Mouse (Mus musculus): ENCODE data around the gene Timmdc1.
"Not testable (repeated sequence)": the region's sequence is repeated elsewhere in the genome, so short reads cannot be mapped to it uniquely, and the experiment has no call there.

Timmdc1 gene

GRCm38 (mm10) chr16:38496604-38497140 lies 25.8 kb downstream of the Timmdc1 start:
- no peak for DNase-seq (ENCODE audit: low read depth)

- DNase-seq (ENCODE audit: low read depth), result no peak
Observed at GRCm38 (mm10) chr16:38493890-38494289, 28.6 kb downstream of the Timmdc1 start.

- no peak for DNase-seq (ENCODE audit: low read depth)
Observed at GRCm38 (mm10) chr16:38492551-38492950, 29.9 kb downstream of the Timmdc1 start.

GRCm38 (mm10) chr16:38483582-38484309 lies 38.7 kb downstream of the Timmdc1 start:
- DNase-seq (ENCODE audit: low read depth), result no peak

- no peak for DNase-seq (ENCODE audit: low read depth)
Observed at GRCm38 (mm10) chr16:38482780-38483562, 39.5 kb downstream of the Timmdc1 start.

GRCm38 (mm10) chr16:38481327-38481726 lies 41.1 kb downstream of the Timmdc1 start:
- DNase-seq (ENCODE audit: low read depth), result no peak

- no peak for DNase-seq (ENCODE audit: low read depth)
Observed at GRCm38 (mm10) chr16:38478296-38478695, 44.2 kb downstream of the Timmdc1 start.

- DNase-seq (ENCODE audit: low read depth), result not testable (repeated sequence)
Observed at GRCm38 (mm10) chr16:38477241-38477608, 45.2 kb downstream of the Timmdc1 start.

- no peak for DNase-seq (ENCODE audit: low read depth)
Observed at GRCm38 (mm10) chr16:38476312-38477240, 45.9 kb downstream of the Timmdc1 start.

- no peak for DNase-seq (ENCODE audit: low read depth)
Observed at GRCm38 (mm10) chr16:38475681-38476311, 46.7 kb downstream of the Timmdc1 start.

GRCm38 (mm10) chr16:38474677-38475286 lies 47.7 kb downstream of the Timmdc1 start:
- no peak for DNase-seq (ENCODE audit: low read depth)

- no peak for DNase-seq (ENCODE audit: low read depth)
Observed at GRCm38 (mm10) chr16:38473661-38474060, 48.8 kb downstream of the Timmdc1 start.

GRCm38 (mm10) chr16:38472507-38472873 lies 50.0 kb downstream of the Timmdc1 start:
- no peak for DNase-seq (ENCODE audit: low read depth)

GRCm38 (mm10) chr16:38471697-38472506 lies 50.6 kb downstream of the Timmdc1 start:
- no peak for DNase-seq (ENCODE audit: low read depth)

GRCm38 (mm10) chr16:38469437-38469836 lies 53.0 kb downstream of the Timmdc1 start:
- DNase-seq (ENCODE audit: low read depth), result no peak

GRCm38 (mm10) chr16:38468706-38469018 lies 53.8 kb downstream of the Timmdc1 start:
- DNase-seq (ENCODE audit: low read depth), result no peak

GRCm38 (mm10) chr16:38467917-38468705 lies 54.4 kb downstream of the Timmdc1 start:
- DNase-seq (ENCODE audit: low read depth), result no peak

- no peak for DNase-seq (ENCODE audit: low read depth)
Observed at GRCm38 (mm10) chr16:38467091-38467916, 55.2 kb downstream of the Timmdc1 start.

- DNase-seq (ENCODE audit: low read depth), result no peak
Observed at GRCm38 (mm10) chr16:38466089-38466488, 56.4 kb downstream of the Timmdc1 start.

Measured in c-Kit-positive CD71-negative TER-119-negative erythroid progenitor cells, embryonic 14.5 days (primary cell).